Mouse (Mus musculus) E14TG2a.4 (cell line): ENCODE measurements around the gene Tubb4b.

ENCODE experiments used
- CTCF ChIP-seq: conservative IDR thresholded peaks from 2 replicates; pipeline ENCODE4 v1.5.1; 2014; ENCODE audit warnings: low read length
- NANOG ChIP-seq: IDR thresholded peaks from 2 replicates; pipeline ENCODE4 v1.6.1; 2014; ENCODE audit warnings: borderline replicate concordance, low read length, mixed read lengths
- POU5F1 ChIP-seq: IDR thresholded peaks from 2 replicates; pipeline ENCODE4 v1.6.1; 2014; ENCODE audit warnings: low read length, borderline replicate concordance

DNA sequence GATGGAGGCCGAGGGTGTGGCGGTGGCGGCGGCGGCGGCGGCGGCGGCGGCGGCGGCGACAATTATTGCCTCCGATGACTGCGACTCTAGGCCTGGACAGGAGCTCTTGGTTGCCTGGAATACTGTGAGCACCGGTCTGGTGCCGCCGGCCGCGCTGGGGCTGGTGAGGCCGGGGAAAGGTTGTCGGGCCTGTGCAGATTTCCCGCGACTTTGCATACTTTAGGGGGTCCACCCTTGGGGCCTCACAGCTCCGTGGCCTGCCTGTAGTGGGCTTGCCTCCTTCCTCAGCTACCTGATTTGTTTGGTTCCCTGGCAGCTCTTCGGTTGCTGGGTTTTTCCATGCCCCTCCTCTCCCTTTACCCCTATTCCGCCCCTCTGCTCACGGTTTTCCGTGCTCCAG, 48.0 kb upstream of the Tubb4b start:
- TF ChIP-seq CTCF (no peak), POU5F1 (no peak), NANOG (no peak)
